Mouse (Mus musculus) kidney, embryonic 15.5 days (tissue): ENCODE results near the gene Gm49337. TPM values are rescaled to one million over a fixed set of nuclear protein-coding genes. Genes with fewer than 3 reads are reported as not detected.
"Not testable (repeated sequence)": the region's sequence is repeated elsewhere in the genome, so short reads cannot be mapped to it uniquely, and the experiment has no call there.

Experiments
- ATAC-seq: fragments of 200-750 bp; cut with Nextera tagmentation; replicated peaks from 2 replicates; pipeline ENCODE4 v1.8.0; 2017; ENCODE audit warnings: moderate TSS enrichment; ENCODE audit not compliant: low FRiP score
- H3K27ac ChIP-seq: fragments of 300-500 bp; sonication (generic); 2 replicates; pipeline ENCODE4 v1.5.1; 2015; ENCODE audit warnings: mild to moderate bottlenecking, inconsistent platforms
- H3K27me3 ChIP-seq: fragments of 300-500 bp; sonication (generic); 2 replicates; pipeline ENCODE4 v1.6.1; 2015; ENCODE audit warnings: inconsistent platforms
- H3K36me3 ChIP-seq: fragments of 300-500 bp; sonication (generic); 2 replicates; pipeline ENCODE4 v1.6.1; 2015; ENCODE audit warnings: inconsistent platforms
- H3K4me1 ChIP-seq: fragments of 300-500 bp; sonication (generic); 2 replicates; pipeline ENCODE4 v1.6.1; 2015; ENCODE audit warnings: inconsistent platforms
- H3K4me2 ChIP-seq: fragments of 300-500 bp; sonication (generic); 2 replicates; pipeline ENCODE4 v1.6.1; 2015; ENCODE audit warnings: moderate library complexity, mild to moderate bottlenecking, inconsistent platforms
- H3K4me3 ChIP-seq: fragments of 300-500 bp; sonication (generic); replicated peaks from 2 replicates; pipeline ENCODE4 v1.5.1; 2015; ENCODE audit warnings: mild to moderate bottlenecking, inconsistent platforms
- H3K9ac ChIP-seq: fragments of 300-500 bp; sonication (generic); 2 replicates; pipeline ENCODE4 v1.6.1; 2015; ENCODE audit warnings: mild to moderate bottlenecking, inconsistent platforms
- H3K9me3 ChIP-seq: fragments of 300-500 bp; sonication (generic); replicated peaks from 2 replicates; pipeline ENCODE4 v1.6.1; 2016; ENCODE audit warnings: inconsistent platforms
- WGBS: fragments of 180-500 bp; shearing (Covaris S2); methylation state at CpG from one replicate; pipeline ENCODE4 v1.1.7; 2015; ENCODE audit warnings: mixed read lengths; 5-methylcytosine and 5-hydroxymethylcytosine counted together
- polyA plus RNA-seq: library from polyadenylated mRNA; unstranded; fragments of >200 nt; fragmentation: Nextera tagmentation; extraction: Ambion mirVana; gene quantifications from 2 replicates; pipeline ENCODE4 v1.2.1, GENCODE M21; 2015

The Gm49337 gene
- polyA plus RNA-seq, 1 experiment from 2014 or later = not detected

DNA sequence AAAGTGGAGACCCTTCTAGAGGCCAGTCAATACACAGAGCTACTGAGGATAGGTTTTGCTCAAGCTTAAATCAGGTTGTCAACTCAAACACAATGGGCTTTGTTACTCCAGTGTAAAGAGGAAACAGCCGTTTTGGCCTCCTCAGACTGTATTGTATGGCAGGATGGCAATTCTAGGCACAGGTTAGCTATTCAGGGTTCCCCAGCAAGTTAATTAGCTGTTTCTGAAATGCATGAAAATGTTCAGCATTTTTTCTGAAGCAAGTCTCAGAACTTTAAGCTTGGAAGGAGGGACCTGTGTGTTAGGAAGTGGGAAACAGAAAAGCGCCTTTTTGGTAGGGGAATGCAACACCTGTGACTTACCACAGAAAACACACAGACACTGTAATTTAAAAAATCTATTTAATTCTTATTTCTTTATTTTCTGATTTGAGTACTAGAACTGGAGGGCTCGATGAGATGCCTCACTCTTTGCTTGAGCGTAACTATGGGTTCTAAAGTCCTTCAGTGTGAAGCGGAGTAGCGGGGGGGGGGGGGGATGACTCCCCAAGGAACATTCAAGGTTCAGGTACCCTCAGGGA is 47.0 kb downstream of the Gm49337 start:
- peak overlapping the region; percentile 99 for H3K27ac ChIP-seq

DNA sequence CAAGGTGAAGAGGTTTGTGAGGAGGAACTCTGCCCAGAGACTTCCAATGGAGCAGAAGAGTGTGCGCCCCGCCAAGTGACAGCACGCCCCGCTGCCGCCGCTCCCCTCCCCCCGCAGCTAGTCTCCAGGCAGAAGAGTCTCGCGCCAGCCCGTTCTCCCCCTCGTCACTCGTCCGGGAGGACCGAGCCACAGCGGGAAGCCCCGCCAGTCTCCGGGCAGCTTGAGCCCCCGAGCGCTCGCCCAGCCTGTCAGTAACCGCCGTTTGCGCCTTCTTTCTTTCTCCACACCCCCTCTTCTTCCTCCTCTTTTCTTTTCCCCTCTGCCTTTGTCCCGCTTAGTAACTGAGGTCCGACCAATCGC is 47.6 kb downstream of the Gm49337 start:
- WGBS = 1% methylated on average over 20 of the region's 26 CpGs
- Histone ChIP-seq H3K4me3 (peak overlapping the region; percentile 81), H3K4me2 (peak overlapping the region; percentile 65), H3K27me3 (no peaks in the 10 kb centered on the region), H3K4me1 (peaks cover 14% of the 10 kb centered on the region), H3K27ac (peak overlapping the region; percentile 99), H3K36me3 (no peaks in the 10 kb centered on the region), H3K9ac (peak overlapping the region; percentile 85), H3K9me3 (no peaks in the 10 kb centered on the region)
- ATAC-seq = peak; percentile 67

More for the DNA sequence above, 47.0 kb downstream of the Gm49337 start:
- Histone ChIP-seq H3K27me3 (no peaks in the 10 kb centered on the region), H3K4me1 (peaks cover 14% of the 10 kb centered on the region), H3K9me3 (no peaks in the 10 kb centered on the region), H3K9ac (peak overlapping the region; percentile 85), H3K4me3 (peak overlapping the region; percentile 81), H3K4me2 (peak overlapping the region; percentile 65), H3K36me3 (no peaks in the 10 kb centered on the region)
- 5% methylated on average over 6 of the region's 6 CpGs for WGBS
- no peak for ATAC-seq

DNA sequence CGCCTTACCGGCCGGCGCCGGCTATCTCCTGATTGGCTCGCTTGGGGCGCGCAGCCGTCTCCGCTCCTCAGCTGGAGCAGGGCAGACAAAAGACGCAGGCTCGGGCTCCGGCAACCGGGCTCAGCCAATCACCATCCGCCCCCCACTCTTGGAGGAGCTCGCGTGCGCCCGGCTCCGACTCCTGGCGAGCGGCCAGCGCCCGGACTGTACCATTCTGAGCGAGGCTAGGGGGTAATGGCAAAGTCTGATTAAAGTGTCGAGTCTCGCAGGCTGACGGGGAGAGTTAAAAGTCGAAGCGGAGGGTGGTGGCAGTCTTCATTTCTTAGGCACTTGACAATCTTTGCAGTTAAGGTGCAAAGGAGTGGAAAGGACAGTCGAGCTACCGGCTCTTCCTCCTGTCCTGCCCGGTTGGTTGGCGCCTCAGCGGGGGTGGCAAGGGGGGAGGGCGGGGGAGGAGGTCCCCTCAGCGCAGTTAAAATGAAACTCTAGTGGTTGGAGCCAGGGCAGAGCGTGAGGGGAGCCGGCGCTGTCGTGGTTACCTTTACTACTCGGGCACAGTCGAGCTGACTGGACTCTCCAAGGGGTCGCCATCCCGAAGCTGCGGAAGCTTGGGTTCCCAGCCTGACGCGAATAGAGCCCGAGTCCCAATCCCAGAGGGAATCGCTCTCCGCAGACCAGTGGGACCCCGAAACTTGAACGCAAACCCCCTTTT is 48.1 kb downstream of the Gm49337 start, which contains the start of gene Pik3r3:
Gene Pik3r3, plus strand, starts transcription at position 479 of the 712 bp plus-strand sequence.
- ATAC-seq = peak; percentile 99

DNA sequence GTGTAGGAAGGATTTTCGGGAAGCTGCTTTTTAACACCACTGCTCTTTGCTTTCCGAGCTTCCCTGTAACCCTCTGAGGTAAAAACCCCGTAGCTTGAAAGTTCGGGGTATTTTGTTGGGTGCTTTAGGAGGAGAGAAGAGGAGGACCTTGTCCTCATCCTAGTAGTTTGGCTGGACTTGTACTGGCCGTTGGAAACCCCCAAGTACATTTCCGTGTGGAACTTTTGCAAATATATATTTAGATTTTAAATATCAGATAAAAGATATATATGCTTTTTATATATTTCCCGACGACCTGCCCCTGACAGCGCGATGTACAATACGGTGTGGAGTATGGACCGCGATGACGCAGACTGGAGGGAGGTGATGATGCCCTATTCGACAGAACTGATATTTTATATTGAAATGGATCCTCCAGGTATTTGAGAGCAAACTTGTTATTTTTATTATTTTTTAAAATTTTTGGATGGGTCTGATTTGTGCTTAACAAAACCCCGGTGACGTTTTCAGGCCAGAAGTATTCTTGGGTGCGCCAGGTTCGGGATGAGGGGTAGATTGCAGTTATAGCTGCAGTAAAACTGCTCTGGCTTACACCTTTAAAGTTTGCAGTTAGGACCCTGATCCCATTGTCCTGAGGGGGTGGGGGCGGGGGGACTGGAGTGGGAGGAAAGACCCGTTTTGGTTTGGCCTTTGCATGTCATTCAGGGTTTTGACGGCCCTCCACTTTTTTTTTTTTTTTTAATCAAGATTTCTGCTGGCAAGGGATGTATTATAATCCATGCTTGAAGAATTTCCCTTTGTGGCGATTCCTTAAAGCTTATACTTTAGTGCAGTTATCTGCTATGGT is 49.0 kb downstream of the Gm49337 start:
- under 1% methylated on average over 23 of the region's 23 CpGs for WGBS
- no peaks in the 10 kb centered on the region for H3K9me3 ChIP-seq
- no peak for ATAC-seq

More for the DNA sequence above, 48.1 kb downstream of the Gm49337 start, which contains the start of gene Pik3r3:
- peaks cover 14% of the 10 kb centered on the region for H3K4me1 ChIP-seq
- H3K27me3 ChIP-seq = no peaks in the 10 kb centered on the region
- no peaks in the 10 kb centered on the region for H3K9me3 ChIP-seq
- H3K4me3 ChIP-seq = peak within 1 kb of the TSS; percentile 81
- no peaks in the 10 kb centered on the region for H3K36me3 ChIP-seq
- WGBS = under 1% methylated on average over 52 of the region's 53 CpGs
- H3K27ac ChIP-seq = peak within 1 kb of the TSS; percentile 99
- H3K4me2 ChIP-seq = peak within 1 kb of the TSS; percentile 65
- peak within 1 kb of the TSS; percentile 85 for H3K9ac ChIP-seq

DNA sequence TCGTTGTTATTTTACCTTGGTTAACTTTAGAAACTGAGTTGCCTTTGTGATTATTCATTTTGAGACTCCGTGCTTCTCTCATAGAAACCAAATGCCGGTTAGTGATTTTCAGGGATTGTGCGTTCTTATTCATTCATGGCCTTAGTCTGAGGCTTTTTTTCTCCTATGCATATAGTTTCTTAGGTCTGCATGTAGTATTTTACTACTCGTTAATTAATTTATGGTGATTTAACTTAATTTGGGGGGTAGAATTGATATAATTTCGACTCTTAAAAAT is 49.6 kb downstream of the Gm49337 start:
- peak overlapping the region; percentile 81 for H3K4me3 ChIP-seq
- ATAC-seq = no peak
- H3K9ac ChIP-seq = peak overlapping the region; percentile 85
- no peaks in the 10 kb centered on the region for H3K36me3 ChIP-seq
- H3K9me3 ChIP-seq = no peaks in the 10 kb centered on the region
- WGBS = 3% methylated on average over 6 of the region's 6 CpGs
- no peaks in the 10 kb centered on the region for H3K27me3 ChIP-seq
- peak overlapping the region; percentile 65 for H3K4me2 ChIP-seq
- 0 out of 2 replicates have a peak overlapping the region, but pooled peaks have one; percentile 99 for H3K27ac ChIP-seq
- H3K4me1 ChIP-seq = peaks cover 14% of the 10 kb centered on the region

More for the DNA sequence above, 49.0 kb downstream of the Gm49337 start:
- Histone ChIP-seq H3K4me3 (peak overlapping the region; percentile 81), H3K4me2 (peak overlapping the region; percentile 65), H3K9ac (peak overlapping the region; percentile 85), H3K27me3 (no peaks in the 10 kb centered on the region), H3K27ac (peak overlapping the region; percentile 99), H3K36me3 (no peaks in the 10 kb centered on the region), H3K4me1 (peaks cover 14% of the 10 kb centered on the region)

DNA sequence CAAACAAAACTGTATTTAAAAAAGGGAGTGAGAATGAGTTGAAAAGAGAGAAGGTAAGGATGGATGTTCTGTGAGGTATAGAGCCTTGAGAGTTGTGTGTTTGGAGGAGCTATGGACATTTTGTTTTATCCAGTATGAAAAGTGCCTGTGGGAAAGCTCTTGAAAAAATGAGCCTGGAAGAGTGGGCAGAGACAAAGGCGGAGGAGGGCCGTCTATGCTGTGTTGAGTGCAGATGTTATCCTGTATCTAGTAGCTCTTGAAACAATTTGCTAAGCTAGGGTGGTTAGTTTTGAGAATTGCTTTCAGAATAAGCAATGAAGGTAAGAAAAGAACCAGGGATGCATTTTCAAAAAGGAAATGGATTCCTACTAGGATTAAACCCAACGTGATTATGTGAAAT is 70.2 kb downstream of the Gm49337 start:
- Histone ChIP-seq H3K27ac (no peak overlapping the region), H3K4me1 (no peaks in the 10 kb centered on the region), H3K36me3 (peaks cover 3% of the 10 kb centered on the region; the same call in 1 of the 2 replicates), H3K9me3 (no peaks in the 10 kb centered on the region), H3K4me3 (no peak overlapping the region), H3K9ac (no peak overlapping the region), H3K4me2 (no peak overlapping the region), H3K27me3 (no peaks in the 10 kb centered on the region)
- no peak for ATAC-seq
- 80% methylated on average over 3 of the region's 3 CpGs for WGBS

DNA sequence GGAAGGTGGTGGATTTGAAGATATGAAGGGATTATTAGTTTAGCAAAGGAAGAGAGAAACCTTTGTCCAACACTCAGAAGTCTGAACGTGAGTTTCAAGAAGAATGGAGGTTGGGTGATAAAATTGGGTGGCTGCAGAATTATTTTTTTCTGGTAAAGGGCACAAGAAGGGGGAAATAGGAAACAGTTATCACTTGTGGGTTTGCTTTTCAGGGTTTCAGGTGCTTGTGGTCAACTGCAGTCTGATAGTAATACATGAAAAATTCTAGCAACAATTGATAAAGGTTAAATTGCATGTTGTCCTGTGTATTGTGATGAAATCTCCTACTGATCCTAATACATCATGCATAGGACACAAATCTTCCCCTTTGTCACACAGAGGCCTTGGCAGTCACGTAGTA is 71.1 kb downstream of the Gm49337 start:
- 83% methylated on average over 2 of the region's 2 CpGs for WGBS
- Histone ChIP-seq H3K9ac (no peak overlapping the region), H3K4me1 (no peaks in the 10 kb centered on the region), H3K36me3 (peaks cover under 1% of the 10 kb centered on the region; the same call in 1 of the 2 replicates), H3K4me2 (no peak overlapping the region), H3K27ac (no peak overlapping the region), H3K4me3 (no peak overlapping the region), H3K9me3 (no peaks in the 10 kb centered on the region), H3K27me3 (no peaks in the 10 kb centered on the region)
- ATAC-seq = no peak

DNA sequence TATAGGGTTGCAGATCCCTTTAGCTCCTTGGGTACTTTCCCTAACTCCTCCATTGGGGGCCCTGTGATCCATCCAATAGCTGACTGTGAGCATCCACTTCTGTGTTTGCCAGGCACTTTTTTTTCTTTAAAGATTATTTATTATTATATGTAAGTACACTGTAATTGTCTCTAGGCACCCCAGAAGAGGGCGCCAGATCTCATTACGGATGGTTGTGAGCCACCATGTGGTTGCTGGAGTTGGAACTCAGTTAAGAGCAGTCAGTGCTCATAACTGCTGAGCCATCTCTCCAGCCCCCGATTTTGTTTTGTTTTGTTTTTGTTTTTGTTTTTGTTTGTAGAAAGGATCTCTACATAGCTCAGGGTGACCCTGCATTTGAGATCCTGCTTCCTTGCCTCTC is 72.7 kb downstream of the Gm49337 start:
- H3K9me3 ChIP-seq, H3K9ac ChIP-seq, ATAC-seq, H3K4me2 ChIP-seq, H3K4me3 ChIP-seq, H3K4me1 ChIP-seq, H3K27ac ChIP-seq, H3K27me3 ChIP-seq, H3K36me3 ChIP-seq: not testable (repeated sequence)
- WGBS = 53% methylated on average over 3 of the region's 3 CpGs

DNA sequence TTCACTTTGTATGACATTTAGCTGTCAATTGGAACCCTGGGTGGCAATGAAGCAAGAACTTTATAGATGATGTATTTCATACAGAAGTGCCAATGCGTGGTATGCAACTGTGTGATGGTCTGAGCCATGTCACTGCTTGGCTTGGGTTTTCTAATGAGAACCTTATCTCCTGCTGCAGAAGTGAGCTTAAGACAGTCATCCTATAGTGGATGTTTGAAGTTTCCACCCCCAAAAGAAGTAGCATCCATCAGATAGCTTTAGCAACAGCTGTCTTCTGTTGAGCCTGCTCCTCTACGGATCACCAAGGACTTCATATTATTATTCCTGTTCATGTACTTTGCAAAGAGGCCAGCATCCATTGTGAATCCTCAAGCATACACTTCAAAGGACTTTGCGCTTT is 76.8 kb downstream of the Gm49337 start:
- no peak overlapping the region for H3K4me3 ChIP-seq
- 95% methylated on average over 3 of the region's 3 CpGs for WGBS
- no peaks in the 10 kb centered on the region for H3K9me3 ChIP-seq
- H3K36me3 ChIP-seq = no peaks in the 10 kb centered on the region
- H3K4me1 ChIP-seq = no peaks in the 10 kb centered on the region
- no peaks in the 10 kb centered on the region for H3K27me3 ChIP-seq
- no peak overlapping the region for H3K4me2 ChIP-seq
- ATAC-seq = no peak
- no peak overlapping the region for H3K9ac ChIP-seq
- no peak overlapping the region for H3K27ac ChIP-seq

DNA sequence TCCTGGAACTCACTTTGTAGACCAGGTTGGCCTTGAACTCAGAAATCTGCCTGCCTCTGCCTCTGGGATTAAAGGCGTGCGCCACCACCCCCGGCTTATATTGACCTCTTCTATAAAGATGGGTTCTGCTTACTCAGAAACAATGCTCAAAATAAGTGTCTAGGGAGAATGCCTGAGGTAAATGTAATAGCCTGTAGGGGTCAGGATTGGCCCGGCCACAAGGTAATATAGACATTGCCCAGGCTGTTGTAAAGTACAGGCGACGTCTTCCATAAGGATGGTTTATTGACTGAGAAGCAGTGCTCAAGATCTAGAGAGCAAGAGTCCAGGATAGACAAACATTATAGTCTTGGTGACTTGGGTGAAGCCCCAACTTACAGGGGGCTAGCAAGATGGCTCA is 95.0 kb downstream of the Gm49337 start:
- ATAC-seq = no peak
- Histone ChIP-seq H3K4me1 (no peaks in the 10 kb centered on the region), H3K9ac (no peak overlapping the region), H3K4me3 (no peak overlapping the region), H3K4me2 (no peak overlapping the region), H3K9me3 (no peaks in the 10 kb centered on the region), H3K36me3 (peaks cover 59% of the 10 kb centered on the region), H3K27ac (no peak overlapping the region), H3K27me3 (no peaks in the 10 kb centered on the region)
- 92% methylated on average over 6 of the region's 6 CpGs for WGBS

DNA sequence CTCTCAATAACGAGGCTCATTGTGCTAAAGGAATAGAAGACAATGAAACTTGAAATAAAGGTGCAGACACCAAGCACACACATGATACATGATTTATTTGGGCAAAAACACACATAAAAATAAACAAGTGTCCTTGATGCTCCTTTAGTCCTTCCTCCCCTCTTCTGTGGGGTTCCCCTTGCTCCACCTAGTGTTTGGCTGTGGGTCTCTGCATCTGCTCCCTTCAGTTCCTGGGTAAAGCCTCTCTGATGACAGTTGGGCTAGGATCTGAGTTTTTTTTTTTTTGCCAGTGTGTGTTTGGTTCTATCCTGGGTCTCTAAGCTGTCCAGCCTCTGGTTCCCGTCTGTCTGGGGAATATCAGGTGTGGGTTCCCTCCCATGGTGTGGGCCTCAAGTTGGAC is 109.0 kb downstream of the Gm49337 start:
- Histone ChIP-seq H3K36me3 (peaks cover 40% of the 10 kb centered on the region), H3K4me2 (no peak overlapping the region), H3K27ac (no peak overlapping the region), H3K4me3 (no peak overlapping the region), H3K9me3 (no peaks in the 10 kb centered on the region), H3K9ac (no peak overlapping the region), H3K4me1 (no peaks in the 10 kb centered on the region), H3K27me3 (no peaks in the 10 kb centered on the region)
- WGBS = 82% methylated on average over 2 of the region's 2 CpGs
- ATAC-seq = no peak

DNA sequence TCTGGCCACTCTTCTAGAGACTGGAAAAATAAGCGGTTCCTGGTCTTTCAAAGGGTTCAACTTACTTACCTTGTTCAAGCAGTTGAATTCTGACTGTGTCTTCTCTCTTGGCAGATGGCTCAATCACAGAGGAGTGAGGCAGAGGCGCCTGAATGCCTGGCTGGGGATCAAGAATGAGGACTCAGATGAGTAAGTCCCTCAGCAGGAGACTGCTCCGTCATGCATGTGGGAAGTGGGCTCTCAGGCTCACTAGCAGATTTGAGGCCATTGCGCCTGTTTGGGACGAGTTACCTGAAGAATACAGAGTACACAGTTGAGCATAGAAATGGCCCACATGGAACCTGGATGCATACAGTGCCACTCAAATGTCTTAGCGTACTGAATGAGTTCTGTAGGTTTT is 118.4 kb downstream of the Gm49337 start:
- H3K36me3 ChIP-seq = peaks cover 74% of the 10 kb centered on the region
- no peaks in the 10 kb centered on the region for H3K9me3 ChIP-seq
- WGBS = 92% methylated on average over 6 of the region's 6 CpGs
- H3K4me1 ChIP-seq = no peaks in the 10 kb centered on the region
- H3K4me2 ChIP-seq = no peak overlapping the region
- ATAC-seq = no peak
- no peak overlapping the region for H3K9ac ChIP-seq
- no peak overlapping the region for H3K4me3 ChIP-seq
- H3K27me3 ChIP-seq = no peaks in the 10 kb centered on the region
- H3K27ac ChIP-seq = no peak overlapping the region
